Mouse (Mus musculus) embryo, embryonic 9.5 days (tissue): ENCODE data around the gene Olfr588-ps1.
"Not testable (repeated sequence)": the region's sequence is repeated elsewhere in the genome, so short reads cannot be mapped to it uniquely, and the experiment has no call there.

ENCODE experiments used
- DNase-seq: peaks from one replicate; pipeline ENCODE4 v3.0.0-alpha.2; 2017; ENCODE audit errors: extremely low spot score

The Olfr588-ps1 gene

DNA sequence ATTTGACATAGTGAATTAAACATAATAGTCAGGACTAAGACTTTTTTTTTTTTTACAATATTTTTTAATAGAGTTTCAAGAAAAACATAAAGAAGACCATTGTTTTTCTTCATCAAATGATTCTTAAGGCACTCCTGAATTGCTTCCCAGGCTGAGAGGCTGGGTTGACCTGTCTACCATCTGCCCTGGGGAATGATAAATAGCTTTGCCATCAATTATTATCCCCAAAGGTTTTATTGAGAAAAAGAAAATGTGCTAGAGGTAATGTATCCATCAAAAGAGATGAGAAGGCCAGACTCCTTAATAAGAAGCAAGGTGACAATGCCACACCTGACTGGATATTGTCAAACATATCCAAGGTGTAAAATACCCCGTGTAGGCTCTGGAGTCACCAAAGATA is at the start of gene Olfr588-ps1:
Gene Olfr588-ps1, plus strand, starts transcription at position 301 of the 400 bp plus-strand sequence.
- no peak for DNase-seq

- DNase-seq = no peak
Measured at GRCm38 (mm10) chr7:103097420-103097819, 43.3 kb upstream of the Olfr588-ps1 start, which contains the start of gene Olfr585. Olfr585 (plus strand) TSS chr7:103097720.

DNA sequence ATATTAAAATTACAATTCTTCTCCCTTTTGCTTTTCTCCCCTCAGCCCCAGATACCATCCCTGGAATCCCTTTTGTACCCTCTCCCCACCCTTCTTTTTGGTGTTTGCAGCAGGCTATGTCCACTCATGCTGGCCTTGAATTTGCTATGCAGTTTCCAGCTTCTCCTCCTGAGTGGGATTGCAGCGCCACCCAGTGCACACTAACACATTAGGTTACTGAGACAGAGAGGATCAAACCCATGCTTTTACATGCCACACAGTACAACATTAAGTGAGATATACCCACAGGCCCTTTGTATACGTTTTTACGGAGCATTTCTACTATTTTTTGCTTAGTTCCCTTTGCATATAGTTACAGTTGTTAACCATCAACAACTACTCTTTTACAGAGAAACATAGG is 21.3 kb upstream of the Olfr588-ps1 start:
- DNase-seq = no peak

- DNase-seq = no peak
Measured at GRCm38 (mm10) chr7:103125538-103125937, 15.1 kb upstream of the Olfr588-ps1 start, which contains the start of gene Olfr586. Olfr586 (minus strand) TSS chr7:103125638.

DNA sequence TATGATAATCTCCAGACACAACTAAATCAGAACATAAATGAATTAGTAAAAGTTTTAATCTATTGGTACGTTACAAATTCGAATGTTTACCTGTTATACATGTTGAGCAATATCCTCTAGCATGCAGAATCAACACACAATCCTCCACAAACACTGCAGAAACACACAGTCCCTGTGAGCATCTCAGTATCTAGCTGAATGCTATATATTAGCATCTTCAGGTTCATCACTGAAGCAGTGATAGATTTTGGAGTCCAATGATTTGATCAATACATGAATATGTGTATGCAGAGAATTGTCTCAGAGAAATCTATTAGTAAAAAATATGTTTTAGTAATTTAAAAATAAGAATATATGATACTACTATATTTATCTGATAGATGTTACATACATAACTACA is 15.6 kb downstream of the Olfr588-ps1 start, which contains the start of gene Olfr589:
Gene Olfr589, minus strand, starts transcription at position 101 of the 400 bp plus-strand sequence.
- no peak for DNase-seq

DNA sequence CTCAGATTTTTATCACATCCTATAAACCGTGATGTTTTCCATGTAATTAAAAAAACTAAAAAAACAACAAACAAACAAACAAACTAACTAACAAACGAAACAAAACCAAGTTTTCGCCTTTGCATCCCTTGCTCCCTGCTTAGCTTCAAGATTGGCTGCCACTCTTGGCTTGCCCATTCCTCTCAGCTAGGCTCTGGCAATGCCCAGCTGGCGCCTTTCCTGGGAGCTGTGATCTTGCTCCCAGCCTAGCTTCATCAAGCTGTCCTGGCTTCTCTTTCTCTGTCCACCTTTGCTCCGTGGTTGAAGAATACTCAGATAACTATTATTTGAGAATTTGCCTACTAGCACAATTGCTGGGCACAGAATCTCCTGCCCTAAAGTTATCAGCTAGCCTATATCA is 29.0 kb downstream of the Olfr588-ps1 start:
- DNase-seq = no peak

DNA sequence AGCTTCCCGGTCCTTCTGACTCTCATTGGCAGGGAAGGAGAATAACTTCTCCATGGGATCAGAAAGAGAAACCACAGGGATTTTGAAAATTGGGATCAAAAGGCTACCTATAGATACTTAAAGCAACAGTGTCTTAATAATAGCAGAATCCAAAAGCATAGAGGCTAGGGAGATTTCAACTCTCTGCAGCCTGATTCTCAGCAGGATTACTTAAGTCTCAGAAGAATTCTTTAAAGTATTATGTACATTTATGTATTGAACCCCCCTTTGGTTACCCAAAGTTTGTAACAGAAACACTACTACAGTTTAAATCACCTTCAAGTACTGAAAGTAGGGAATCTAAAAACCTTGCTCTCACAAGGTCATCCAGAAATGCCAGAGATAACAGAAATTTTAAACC is 37.6 kb downstream of the Olfr588-ps1 start, which contains the start of gene Olfr591:
Gene Olfr591, minus strand, starts transcription at position 101 of the 400 bp plus-strand sequence.
- no peak for DNase-seq

DNA sequence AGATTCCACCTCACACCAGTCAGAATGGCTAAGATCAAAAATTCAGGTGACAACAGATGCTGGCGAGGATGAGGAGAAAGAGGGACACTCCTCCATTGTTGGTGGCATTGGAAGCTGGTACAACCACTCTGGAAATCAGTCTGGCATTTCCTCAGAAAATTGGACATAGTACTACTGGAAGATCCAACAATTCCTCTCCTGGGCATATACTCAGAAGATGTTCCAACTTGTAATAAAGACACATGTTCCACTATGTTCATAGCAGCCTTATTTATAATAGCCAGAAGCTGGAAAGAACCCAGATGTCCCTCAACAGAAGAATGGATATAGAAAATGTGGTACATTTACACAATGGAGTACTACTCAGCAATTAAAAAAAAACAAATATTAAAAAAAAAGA is 43.8 kb downstream of the Olfr588-ps1 start, which contains the start of gene Olfr592:
Gene Olfr592, plus strand, starts transcription at position 301 of the 400 bp plus-strand sequence.
- not testable (repeated sequence) for DNase-seq
